Mouse (Mus musculus): ENCODE measurements at regions not wholly inside any gene's neighbourhood (a gene's known extent, or its start where the extent isn't known, plus 50 kb on each side); places are given as distances from the start of the nearest gene placed in this dataset.
"Not testable (repeated sequence)": the region's sequence is repeated elsewhere in the genome, so short reads cannot be mapped to it uniquely, and the experiment has no call there.

GRCm38 (mm10) chr12:16378501-16378900 lies 232.3 kb downstream of the Lpin1 start:
- no peak for DNase-seq (ENCODE audit: extremely low read depth, insufficient read length, low spot score)

GRCm38 (mm10) chr12:16374331-16374996 lies 236.3 kb downstream of the Lpin1 start:
- DNase-seq (ENCODE audit: extremely low read depth, insufficient read length, low spot score) = no peak

DNA sequence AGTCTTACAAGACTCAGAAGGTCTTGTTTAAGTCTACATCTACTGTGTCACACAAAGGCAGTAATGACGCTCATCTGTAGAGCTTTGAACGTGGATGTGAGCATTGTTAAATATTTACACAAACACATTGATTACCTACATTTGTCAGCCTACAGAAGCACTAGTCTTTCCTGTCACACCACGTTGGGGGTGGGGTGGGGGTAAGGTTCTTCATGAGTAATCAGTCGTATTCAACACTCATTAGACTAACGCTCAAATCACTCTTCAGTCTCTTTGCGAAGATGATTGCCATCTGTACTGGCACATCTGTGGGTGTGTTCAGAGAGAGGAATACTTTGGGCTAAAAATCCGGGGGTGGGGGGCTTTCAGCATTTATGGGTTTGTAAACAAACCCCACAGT lies 240.7 kb downstream of the Lpin1 start:
- no peak for DNase-seq (ENCODE audit: extremely low read depth, insufficient read length, low spot score)

DNA sequence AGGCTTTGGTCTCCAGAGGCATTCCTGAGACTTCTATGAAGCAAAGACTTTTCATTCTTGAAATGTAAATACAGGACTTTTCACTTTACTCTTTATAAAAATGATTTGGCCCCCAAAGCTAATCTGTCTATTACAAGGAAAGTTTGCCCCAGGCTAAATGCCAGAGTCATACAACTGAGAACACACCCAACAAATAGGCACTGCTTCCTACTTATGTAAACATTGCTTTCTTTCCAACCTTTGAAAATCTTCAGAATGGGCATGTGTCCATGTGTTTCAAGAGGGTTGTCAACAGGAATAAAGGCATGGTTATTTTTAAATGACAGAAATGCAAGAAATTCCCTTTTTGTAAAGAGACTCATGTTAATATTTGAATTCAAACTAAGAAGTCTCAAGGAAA lies 248.4 kb downstream of the Lpin1 start:
- no peak for DNase-seq (ENCODE audit: extremely low read depth, insufficient read length, low spot score)

- DNase-seq (ENCODE audit: extremely low read depth, insufficient read length, low spot score) = no peak
These were observed 251.9 kb downstream of the Lpin1 start for GRCm38 (mm10) chr12:16358831-16359230.

- no peak for DNase-seq (ENCODE audit: extremely low read depth, insufficient read length, low spot score)
These were observed 256.1 kb downstream of the Lpin1 start for GRCm38 (mm10) chr12:16354711-16355110.

DNA sequence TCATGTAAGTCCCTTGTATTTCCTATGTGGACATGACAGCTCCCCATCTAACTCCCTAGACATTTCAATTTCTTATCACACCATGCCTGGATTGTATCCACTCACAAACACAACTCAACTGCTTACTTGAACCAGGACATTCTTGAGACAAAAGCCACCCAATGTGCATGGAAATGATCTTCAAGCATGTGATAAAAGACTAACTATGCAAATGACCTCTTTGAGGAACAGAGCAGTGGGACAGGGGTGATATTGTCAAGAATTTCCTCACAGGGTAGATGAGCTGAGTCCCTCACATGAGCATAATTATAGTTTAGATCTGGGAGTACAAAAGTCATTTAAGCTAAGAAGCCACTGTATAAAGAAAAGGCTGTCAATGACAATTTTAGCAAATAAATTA lies 259.0 kb downstream of the Lpin1 start:
- no peak for DNase-seq (ENCODE audit: extremely low read depth, insufficient read length, low spot score)

DNA sequence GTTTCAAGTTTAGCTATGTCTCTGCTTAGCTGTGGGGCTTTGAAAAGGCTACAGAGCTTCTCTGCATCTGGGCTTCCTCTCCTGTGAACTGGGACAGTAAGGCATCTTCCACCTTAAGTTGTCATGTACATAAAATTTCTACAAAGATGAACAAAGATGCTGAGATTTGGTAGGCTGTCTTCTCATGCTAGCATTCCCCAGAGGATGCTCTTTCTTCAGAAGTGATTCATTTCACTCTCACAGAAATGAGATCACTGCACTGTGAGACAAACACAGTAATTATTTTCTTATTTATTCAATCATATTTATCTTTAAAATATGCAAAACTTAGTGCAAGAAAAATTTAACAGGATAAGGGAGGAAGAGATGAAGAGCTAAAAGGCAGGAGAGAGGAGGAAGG lies 261.5 kb downstream of the Lpin1 start:
- DNase-seq (ENCODE audit: extremely low read depth, insufficient read length, low spot score) = no peak

GRCm38 (mm10) chr12:16344021-16344420 lies 266.7 kb downstream of the Lpin1 start:
- peak; percentile 11 for DNase-seq (ENCODE audit: extremely low read depth, insufficient read length, low spot score)

GRCm38 (mm10) chr12:16342030-16342429 lies 268.7 kb downstream of the Lpin1 start:
- not testable (repeated sequence) for DNase-seq (ENCODE audit: extremely low read depth, insufficient read length, low spot score)

DNA sequence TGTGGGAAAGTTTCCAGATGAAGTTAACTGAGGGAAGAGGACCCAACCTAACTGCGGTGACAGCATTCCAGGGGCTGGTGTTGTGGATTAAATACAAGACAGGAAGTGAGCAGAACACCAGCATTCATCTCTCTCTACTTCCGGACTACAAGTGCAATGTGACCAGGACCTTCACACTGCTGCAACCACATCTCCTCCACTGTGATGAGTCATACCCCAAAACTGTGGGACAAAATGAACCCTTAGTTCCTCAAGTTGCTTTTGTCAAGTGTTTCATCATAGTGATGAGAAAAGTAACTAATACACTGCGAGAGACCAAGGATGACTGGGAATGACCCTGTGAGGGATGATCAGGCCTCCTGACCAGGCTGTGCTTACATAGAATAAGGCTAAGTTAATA lies 279.3 kb downstream of the Lpin1 start:
- DNase-seq (ENCODE audit: extremely low read depth, insufficient read length, low spot score) = no peak

DNA sequence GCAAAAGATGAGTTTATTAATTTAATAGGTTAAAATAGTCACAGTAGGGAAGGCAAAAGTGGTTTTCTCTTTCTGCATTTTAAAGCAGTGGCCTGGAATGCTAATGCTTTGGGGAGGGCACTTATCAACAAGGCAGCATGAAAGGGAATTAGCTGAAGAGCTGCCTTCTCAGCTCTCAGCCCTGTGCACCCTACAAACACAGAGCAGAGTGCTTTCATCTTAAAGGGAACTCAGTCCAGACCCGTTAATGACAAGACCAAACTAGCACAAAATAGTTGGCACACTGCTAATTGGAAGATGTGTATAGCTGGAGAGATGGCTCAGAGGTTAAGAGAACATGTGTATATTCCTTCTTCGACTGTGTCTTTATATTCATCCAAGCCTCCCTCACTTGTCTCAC lies 281.6 kb downstream of the Lpin1 start:
- DNase-seq (ENCODE audit: extremely low read depth, insufficient read length, low spot score) = no peak

DNA sequence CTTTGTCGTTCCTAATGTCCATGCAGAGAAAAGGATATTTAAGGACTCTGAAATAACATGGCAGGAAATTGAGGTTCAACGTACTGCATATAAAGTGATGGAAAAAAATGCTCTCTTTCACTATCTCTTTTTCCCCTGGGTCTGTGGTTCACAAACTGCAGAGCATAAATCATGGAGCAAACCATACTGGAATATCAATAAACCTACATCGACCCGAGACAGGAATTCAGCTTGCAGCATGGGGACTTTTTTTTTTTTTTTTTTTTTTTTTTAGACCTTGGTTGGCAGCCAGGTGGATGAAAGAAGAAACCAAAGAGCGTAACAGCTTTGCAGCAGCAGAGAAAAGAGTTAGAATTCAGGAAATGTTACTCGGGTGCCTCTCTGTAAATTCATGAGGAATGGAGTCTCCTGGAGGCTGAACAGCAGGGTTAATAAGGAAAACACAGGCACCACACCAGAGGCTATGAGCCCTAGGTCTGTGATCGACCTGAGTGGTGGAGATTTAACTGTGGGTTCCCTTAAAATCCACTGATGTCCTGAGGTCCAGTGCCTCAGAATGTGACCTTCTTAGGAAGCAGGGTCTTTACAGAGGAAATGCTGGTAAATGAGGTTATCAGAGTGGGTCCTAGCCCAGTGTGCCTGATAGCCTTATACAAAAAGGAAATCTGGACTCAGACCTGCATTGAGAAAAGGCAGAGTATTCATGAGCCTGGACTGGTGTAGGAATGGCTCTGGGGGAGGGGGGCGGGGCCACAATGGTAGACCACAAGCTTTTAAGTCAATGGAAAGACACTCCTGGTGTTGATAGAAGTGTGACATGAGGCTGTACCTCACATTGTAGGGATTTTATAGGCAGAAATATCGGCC lies 290.0 kb downstream of the Lpin1 start:
- no peak for DNase-seq (ENCODE audit: extremely low read depth, insufficient read length, low spot score)

DNA sequence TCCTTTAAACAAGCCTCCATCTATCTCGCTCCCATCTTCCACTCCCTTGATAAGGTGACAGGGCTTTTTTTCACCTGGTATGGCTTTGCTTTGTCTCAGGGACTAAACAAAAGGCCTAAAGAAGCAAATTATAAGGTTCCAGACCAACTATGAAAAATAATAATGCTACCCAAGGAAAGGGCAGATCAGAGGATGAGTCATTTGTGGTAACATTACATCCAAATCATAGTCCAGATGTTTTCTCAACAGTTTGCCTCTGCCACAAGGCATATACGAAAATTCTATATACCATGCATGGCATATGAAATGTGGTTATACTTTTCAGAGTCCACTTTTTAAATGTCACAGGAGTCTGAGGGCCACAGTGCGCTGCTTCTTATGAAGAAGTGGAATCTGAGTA lies 302.7 kb downstream of the Lpin1 start:
- no peak for DNase-seq (ENCODE audit: extremely low read depth, insufficient read length, low spot score)

DNA sequence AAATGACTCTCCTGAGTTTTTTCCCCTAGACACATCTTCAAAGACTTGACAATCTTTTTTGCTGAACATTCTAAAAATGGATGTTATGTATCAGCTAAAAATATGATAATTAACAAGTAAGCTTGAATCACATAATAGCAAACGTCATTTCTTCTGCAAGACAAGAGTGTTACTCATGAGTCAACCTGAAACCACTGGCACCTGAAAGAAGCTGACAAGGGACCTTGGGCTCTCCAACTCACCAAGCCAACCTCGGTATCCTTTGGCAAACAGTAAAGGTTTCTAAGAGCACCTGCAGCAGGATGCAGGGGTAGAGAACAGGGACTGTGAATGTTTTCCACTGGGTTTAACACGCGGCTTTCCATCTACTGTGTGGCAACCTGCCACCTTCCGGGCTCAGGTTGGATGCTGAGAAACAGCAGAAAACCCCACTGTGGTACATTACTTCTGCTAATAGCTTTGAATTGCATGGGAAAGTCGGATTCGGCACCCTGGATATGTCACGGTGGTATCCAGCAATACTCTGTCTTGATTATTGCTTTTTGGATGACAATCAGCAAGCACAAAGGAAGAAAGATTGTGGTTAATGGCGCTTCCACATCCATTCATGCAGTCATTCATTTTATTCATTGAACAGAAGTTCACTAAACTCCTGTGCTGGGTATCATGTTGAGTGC lies 305.9 kb downstream of the Lpin1 start:
- DNase-seq (ENCODE audit: extremely low read depth, insufficient read length, low spot score) = no peak

GRCm38 (mm10) chr12:16285061-16285460 lies 325.7 kb downstream of the Lpin1 start:
- no peak for DNase-seq (ENCODE audit: extremely low read depth, insufficient read length, low spot score)

GRCm38 (mm10) chr12:16279146-16279545 lies 331.6 kb downstream of the Lpin1 start:
- DNase-seq (ENCODE audit: extremely low read depth, insufficient read length, low spot score) = no peak

- no peak for DNase-seq (ENCODE audit: extremely low read depth, insufficient read length, low spot score)
These were observed 333.0 kb downstream of the Lpin1 start for GRCm38 (mm10) chr12:16277567-16278332.

DNA sequence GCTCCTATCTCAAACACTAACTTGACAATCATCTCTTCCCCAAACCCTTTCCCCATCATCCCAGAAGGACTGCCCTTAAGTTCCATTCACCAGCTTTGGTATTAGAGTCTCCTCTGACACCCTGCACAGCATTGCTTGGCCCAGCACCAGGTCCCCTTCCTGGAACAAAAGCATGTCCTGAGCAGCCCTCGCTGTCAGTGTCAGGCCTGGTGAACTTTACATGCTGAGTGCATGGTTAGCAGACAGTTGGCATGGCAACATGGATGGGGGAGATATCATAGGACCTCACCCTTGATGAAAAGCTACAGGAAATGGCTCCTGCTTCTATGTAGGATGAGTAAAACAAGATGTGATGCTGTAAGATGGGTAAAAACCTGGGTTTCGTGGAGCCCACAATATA lies 333.6 kb downstream of the Lpin1 start:
- no peak for DNase-seq (ENCODE audit: extremely low read depth, insufficient read length, low spot score)

- no peak for DNase-seq (ENCODE audit: extremely low read depth, insufficient read length, low spot score)
These were observed 334.5 kb downstream of the Lpin1 start for GRCm38 (mm10) chr12:16276301-16276700.

DNA sequence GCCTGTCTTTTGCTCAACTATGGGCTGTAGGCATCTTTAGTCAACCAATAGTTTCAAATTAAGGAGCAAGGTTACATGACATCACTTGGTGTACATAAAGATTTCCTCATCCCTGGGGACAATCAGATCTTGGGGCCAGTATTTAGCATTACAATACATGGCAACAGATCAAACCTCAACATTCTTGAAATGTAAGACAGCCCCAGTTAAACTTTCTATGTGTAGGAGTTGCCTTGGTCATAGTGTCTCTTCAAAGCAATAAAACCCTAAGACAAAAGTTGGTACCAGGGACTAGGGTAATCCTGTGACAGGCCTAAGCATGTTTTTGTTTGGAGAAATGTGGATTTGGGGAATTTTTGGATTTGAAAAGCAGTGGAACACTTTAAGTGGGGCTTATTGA lies 338.3 kb downstream of the Lpin1 start:
- no peak for DNase-seq (ENCODE audit: extremely low read depth, insufficient read length, low spot score)

Data from 3134 (cell line).